Mouse (Mus musculus): ENCODE results near the gene Tcf25. TPM values are rescaled to one million over a fixed set of nuclear protein-coding genes. Genes with fewer than 3 reads are reported as not detected.

Gene Tcf25
- total and polyA plus RNA-seq, 2 experiments from 2014 or later = 407 to 540 TPM

DNA sequence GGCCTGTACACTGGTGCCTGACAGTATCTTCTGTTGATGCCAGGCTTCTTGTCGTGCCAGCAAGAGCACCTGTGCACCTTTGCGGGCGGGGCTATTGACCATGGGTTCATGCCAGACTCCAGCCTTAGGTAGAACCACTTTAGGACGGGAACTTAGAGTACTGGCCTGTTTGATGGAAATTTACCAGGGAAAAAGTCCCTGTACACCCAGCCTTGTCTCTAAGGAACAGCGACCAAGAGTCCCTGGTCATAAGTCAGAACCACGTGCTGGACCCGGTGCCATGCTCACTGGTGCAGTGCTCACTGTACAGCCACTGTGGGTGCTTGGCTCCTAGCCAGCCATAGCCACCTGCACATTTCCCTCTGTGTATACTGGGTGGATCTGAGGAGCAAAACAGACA, 15.5 kb downstream of the Tcf25 start:
- no peaks in the 10 kb centered on the region for H3K4me1 ChIP-seq (ENCODE audit: insufficient read depth, low read length)
- DNase-seq (ENCODE audit: low spot score) (no peak), ATAC-seq (no peak)
- no peaks in the 10 kb centered on the region for H3K9me3 ChIP-seq (ENCODE audit: low read length)
- TF ChIP-seq CTCF (IDR thresholded peaks at IDR 0.05; ENCODE audit: low read depth) = no peak
- H3K36me3 ChIP-seq (ENCODE audit: insufficient read depth, low read length) = peaks cover 94% of the 10 kb centered on the region
- no peak overlapping the region for H3K4me2 ChIP-seq (ENCODE audit: low read depth, low read length)
- no peak overlapping the region for H3K4me3 ChIP-seq (ENCODE audit: low read length)
- no peaks in the 10 kb centered on the region for H3K27me3 ChIP-seq (ENCODE audit: insufficient read depth, low read length)
- no peak overlapping the region for H3K9ac ChIP-seq (replicated peaks; ENCODE audit: low read length)
- H3K27ac ChIP-seq = no peak overlapping the region
- WGBS = 90% methylated on average over 7 of the region's 7 CpGs

DNA sequence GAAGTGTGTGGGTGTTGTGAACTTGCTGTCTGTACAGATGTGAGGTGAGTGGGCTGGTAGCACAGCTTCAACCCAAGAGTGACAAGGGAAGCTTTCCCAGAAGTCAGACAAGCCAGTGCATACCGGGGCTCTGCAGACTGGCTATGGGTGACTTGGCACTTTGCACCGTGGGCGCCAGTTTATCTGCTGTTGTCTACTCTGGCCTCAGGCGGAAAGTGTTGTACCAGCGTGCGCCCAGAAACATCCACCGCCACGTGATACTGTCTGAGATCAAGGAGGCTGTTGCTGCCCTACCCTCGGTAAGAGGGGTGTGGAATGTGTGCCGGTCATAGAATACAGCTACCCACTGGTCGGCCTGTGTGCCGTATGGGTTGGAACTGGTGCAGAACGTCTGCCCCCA, 24.8 kb downstream of the Tcf25 start:
- H3K36me3 ChIP-seq (ENCODE audit: insufficient read depth, low read length) = peaks cover 97% of the 10 kb centered on the region
- DNase-seq (ENCODE audit: low spot score) (no peak), ATAC-seq (no peak)
- H3K27me3 ChIP-seq (ENCODE audit: insufficient read depth, low read length) = no peaks in the 10 kb centered on the region
- H3K4me1 ChIP-seq (ENCODE audit: insufficient read depth, low read length) = no peaks in the 10 kb centered on the region
- H3K4me3 ChIP-seq (ENCODE audit: low read length) = no peak overlapping the region
- H3K9me3 ChIP-seq (ENCODE audit: low read length) = no peaks in the 10 kb centered on the region
- WGBS = 90% methylated on average over 13 of the region's 13 CpGs
- H3K27ac ChIP-seq = no peak overlapping the region
- no peak overlapping the region for H3K4me2 ChIP-seq (ENCODE audit: low read depth, low read length)
- no peak overlapping the region for H3K9ac ChIP-seq (replicated peaks; ENCODE audit: low read length)
- TF ChIP-seq CTCF (IDR thresholded peaks at IDR 0.05; ENCODE audit: low read depth) = no peak

DNA sequence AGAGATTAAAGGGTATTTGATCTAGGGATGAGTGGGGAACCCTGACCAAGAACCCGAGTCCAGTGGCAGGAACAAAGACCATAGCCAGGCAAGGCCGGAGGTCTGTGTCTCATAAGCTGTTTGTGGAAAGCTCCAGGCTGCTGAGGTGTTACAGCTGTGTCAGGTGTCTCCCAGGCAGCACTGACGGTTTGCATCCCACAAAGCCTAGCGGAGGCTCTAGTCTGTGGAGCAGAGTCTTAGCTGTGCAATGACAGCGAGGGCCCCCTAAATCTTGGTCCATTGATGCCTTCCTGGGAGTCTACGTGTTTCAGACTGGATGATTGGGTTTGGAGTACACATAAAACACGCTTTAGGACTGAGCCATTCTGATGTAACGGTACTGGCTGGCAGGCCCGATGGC, 28.4 kb downstream of the Tcf25 start:
- no peak for TF ChIP-seq CTCF (IDR thresholded peaks at IDR 0.05; ENCODE audit: low read depth)
- H3K9me3 ChIP-seq (ENCODE audit: low read length) = no peaks in the 10 kb centered on the region
- H3K4me2 ChIP-seq (ENCODE audit: low read depth, low read length) = no peak overlapping the region
- no peak overlapping the region for H3K27ac ChIP-seq
- no peaks in the 10 kb centered on the region for H3K27me3 ChIP-seq (ENCODE audit: insufficient read depth, low read length)
- H3K4me1 ChIP-seq (ENCODE audit: insufficient read depth, low read length) = peaks cover 5% of the 10 kb centered on the region; the same call in 1 of the 2 replicates
- DNase-seq (ENCODE audit: low spot score) (no peak), ATAC-seq (no peak)
- peaks cover 61% of the 10 kb centered on the region for H3K36me3 ChIP-seq (ENCODE audit: insufficient read depth, low read length)
- H3K9ac ChIP-seq (replicated peaks; ENCODE audit: low read length) = no peak overlapping the region
- H3K4me3 ChIP-seq (ENCODE audit: low read length) = no peak overlapping the region
- WGBS = 91% methylated on average over 9 of the region's 9 CpGs

DNA sequence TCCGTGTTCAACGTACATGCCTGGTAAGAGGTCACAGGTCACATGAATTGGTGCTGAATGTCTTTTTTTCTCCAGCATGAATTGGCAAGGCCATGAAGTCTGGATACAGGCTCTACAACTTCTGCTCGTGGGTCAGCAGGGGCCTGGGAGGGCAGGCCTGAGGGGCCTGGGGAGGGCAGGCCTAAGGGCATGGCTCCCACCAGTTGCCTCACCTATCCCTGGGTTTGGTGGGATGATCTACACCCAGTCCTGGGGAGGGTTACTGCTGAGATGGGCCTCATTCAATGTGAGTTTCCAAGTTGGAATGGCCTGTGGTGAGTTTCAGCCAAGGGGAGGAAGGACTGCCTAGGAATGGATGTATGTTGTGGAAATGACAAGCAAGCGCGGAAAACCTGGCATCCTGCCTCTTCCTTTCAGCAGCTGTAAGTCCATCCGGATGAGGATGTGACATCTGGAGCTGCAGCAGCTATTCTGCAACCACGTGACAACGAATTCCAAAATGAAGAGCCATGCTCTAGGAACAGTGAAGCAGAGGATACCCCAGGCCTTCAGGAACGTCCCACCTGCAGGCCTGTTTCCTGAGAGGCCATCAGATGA, 29.3 kb downstream of the Tcf25 start:
- DNase-seq (ENCODE audit: low spot score) (no peak), ATAC-seq (no peak)
- no peak overlapping the region for H3K4me2 ChIP-seq (ENCODE audit: low read depth, low read length)
- no peaks in the 10 kb centered on the region for H3K27me3 ChIP-seq (ENCODE audit: insufficient read depth, low read length)
- peaks cover 7% of the 10 kb centered on the region; the same call in 1 of the 2 replicates for H3K4me1 ChIP-seq (ENCODE audit: insufficient read depth, low read length)
- WGBS = 89% methylated on average over 9 of the region's 9 CpGs
- peaks cover 52% of the 10 kb centered on the region for H3K36me3 ChIP-seq (ENCODE audit: insufficient read depth, low read length)
- H3K9ac ChIP-seq (replicated peaks; ENCODE audit: low read length) = no peak overlapping the region
- H3K4me3 ChIP-seq (ENCODE audit: low read length) = no peak overlapping the region
- TF ChIP-seq CTCF (IDR thresholded peaks at IDR 0.05; ENCODE audit: low read depth) = no peak
- H3K9me3 ChIP-seq (ENCODE audit: low read length) = no peaks in the 10 kb centered on the region
- H3K27ac ChIP-seq = no peak overlapping the region

DNA sequence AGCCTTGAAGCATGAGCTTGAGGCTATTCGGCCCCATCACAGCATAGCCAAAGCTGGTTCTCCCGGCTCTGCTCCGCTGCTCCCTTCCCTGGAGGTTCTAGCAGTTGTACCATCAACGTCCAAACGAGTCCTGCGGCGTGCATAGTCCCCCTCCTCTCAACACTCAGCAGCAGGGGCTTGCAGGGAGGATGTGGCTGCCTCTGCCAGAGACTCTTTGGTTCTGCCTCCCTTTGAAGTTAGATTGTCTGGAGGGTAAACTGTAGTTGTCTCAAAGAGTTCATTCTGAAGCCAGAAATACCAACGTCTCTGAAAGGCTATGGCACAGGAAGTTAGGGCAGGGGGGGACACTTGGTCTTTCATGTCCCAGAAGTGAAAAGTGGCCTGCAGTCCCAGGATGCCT, 31.0 kb downstream of the Tcf25 start:
- Histone ChIP-seq H3K4me1 (ENCODE audit: insufficient read depth, low read length) (peaks cover 14% of the 10 kb centered on the region; the same call in 1 of the 2 replicates), H3K27ac (no peak overlapping the region), H3K36me3 (ENCODE audit: insufficient read depth, low read length) (peaks cover 35% of the 10 kb centered on the region), H3K9me3 (ENCODE audit: low read length) (no peaks in the 10 kb centered on the region), H3K27me3 (ENCODE audit: insufficient read depth, low read length) (no peaks in the 10 kb centered on the region), H3K4me2 (ENCODE audit: low read depth, low read length) (no peak overlapping the region), H3K4me3 (ENCODE audit: low read length) (no peak overlapping the region), H3K9ac (replicated peaks; ENCODE audit: low read length) (no peak overlapping the region)
- DNase-seq (ENCODE audit: low spot score) = no peak
- no peak for TF ChIP-seq CTCF (IDR thresholded peaks at IDR 0.05; ENCODE audit: low read depth)
- 32% methylated on average over 8 of the region's 8 CpGs for WGBS
- ATAC-seq = 0 out of 2 replicates have a peak, but pooled peaks have one; percentile 14

DNA sequence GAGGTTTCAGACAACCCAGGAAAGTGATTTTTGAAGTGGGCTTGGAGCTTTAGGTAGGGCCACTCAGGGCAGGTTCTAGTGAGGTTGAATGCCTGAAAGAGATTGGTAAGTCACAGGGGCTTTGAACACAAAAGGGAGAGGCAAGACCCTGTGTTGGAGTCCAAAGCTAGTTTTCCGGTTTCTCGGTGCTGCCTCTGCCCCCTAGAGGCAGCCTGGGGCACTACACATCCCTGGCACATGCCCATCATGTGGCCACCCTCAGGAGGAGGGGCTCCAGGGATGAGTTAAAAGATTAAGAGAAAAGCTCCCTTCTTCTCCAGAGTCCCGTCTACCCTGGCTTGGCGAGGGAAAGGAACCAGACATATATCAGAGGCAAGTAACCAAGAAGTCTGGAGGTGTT, 33.2 kb downstream of the Tcf25 start, which contains the start of gene Mc1r:
Mc1r (plus strand) TSS at position 322 of the 400 bp plus-strand sequence.
- Histone ChIP-seq H3K27ac (0 out of 2 replicates have a peak within 1 kb of the TSS, but pooled peaks have one; percentile 21), H3K9ac (replicated peaks; ENCODE audit: low read length) (no peak within 1 kb of the TSS)
- 12% methylated on average over 4 of the region's 4 CpGs for WGBS

DNA sequence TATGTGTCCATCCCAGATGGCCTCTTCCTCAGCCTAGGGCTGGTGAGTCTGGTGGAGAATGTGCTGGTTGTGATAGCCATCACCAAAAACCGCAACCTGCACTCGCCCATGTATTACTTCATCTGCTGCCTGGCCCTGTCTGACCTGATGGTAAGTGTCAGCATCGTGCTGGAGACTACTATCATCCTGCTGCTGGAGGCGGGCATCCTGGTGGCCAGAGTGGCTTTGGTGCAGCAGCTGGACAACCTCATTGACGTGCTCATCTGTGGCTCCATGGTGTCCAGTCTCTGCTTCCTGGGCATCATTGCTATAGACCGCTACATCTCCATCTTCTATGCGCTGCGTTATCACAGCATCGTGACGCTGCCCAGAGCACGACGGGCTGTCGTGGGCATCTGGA, 34.1 kb downstream of the Tcf25 start:
- peaks cover 20% of the 10 kb centered on the region; the same call in 1 of the 2 replicates for H3K4me1 ChIP-seq (ENCODE audit: insufficient read depth, low read length)
- no peak overlapping the region for H3K4me3 ChIP-seq (ENCODE audit: low read length)
- DNase-seq (ENCODE audit: low spot score) = no peak
- H3K27ac ChIP-seq = no peak overlapping the region
- no peak overlapping the region for H3K9ac ChIP-seq (replicated peaks; ENCODE audit: low read length)
- no peak for ATAC-seq
- 92% methylated on average over 13 of the region's 13 CpGs for WGBS
- TF ChIP-seq CTCF (IDR thresholded peaks at IDR 0.05; ENCODE audit: low read depth) = no peak
- no peak overlapping the region for H3K4me2 ChIP-seq (ENCODE audit: low read depth, low read length)
- H3K9me3 ChIP-seq (ENCODE audit: low read length) = no peaks in the 10 kb centered on the region
- no peaks in the 10 kb centered on the region for H3K27me3 ChIP-seq (ENCODE audit: insufficient read depth, low read length)
- H3K36me3 ChIP-seq (ENCODE audit: insufficient read depth, low read length) = peaks cover 7% of the 10 kb centered on the region; the same call in 1 of the 2 replicates

More for the DNA sequence above, 33.2 kb downstream of the Tcf25 start, which contains the start of gene Mc1r:
- no peak within 1 kb of the TSS for H3K4me2 ChIP-seq (ENCODE audit: low read depth, low read length)
- H3K4me1 ChIP-seq (ENCODE audit: insufficient read depth, low read length) = peaks cover 20% of the 10 kb centered on the region; the same call in 1 of the 2 replicates
- no peaks in the 10 kb centered on the region for H3K27me3 ChIP-seq (ENCODE audit: insufficient read depth, low read length)
- H3K36me3 ChIP-seq (ENCODE audit: insufficient read depth, low read length) = peaks cover 14% of the 10 kb centered on the region; the same call in 1 of the 2 replicates
- no peaks in the 10 kb centered on the region for H3K9me3 ChIP-seq (ENCODE audit: low read length)
- TF ChIP-seq CTCF (IDR thresholded peaks at IDR 0.05; ENCODE audit: low read depth) = peak; percentile 90
- ATAC-seq = no peak
- H3K4me3 ChIP-seq (ENCODE audit: low read length) = no peak within 1 kb of the TSS
- peak; percentile 83 for DNase-seq (ENCODE audit: low spot score)
